Mouse (Mus musculus): Measurements from ENCODE around the gene Galm.
"Not testable (repeated sequence)": the region's sequence is repeated elsewhere in the genome, so short reads cannot be mapped to it uniquely, and the experiment has no call there.

Gene Galm

DNA sequence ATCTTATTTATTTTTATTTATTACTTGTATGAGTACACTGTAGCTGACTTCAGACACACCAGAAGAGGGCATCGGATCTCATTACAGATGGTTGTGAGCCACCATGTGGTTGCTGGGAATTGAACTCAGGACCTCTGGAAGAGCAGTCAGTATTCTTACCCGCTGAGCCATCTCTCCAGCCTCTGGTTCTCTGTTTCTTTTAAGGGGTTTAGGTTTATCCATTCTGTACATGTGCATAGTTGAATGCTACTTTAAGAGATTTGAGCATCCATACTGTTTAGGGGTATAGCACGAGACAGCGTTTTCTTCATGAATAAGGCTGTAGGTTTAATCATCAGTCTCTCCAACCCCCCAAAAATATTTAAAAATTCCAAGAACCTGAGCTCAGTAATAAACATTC, 86.7 kb downstream of the Galm start:
- DNase-seq (ENCODE audit: low spot score) = not testable (repeated sequence)

DNA sequence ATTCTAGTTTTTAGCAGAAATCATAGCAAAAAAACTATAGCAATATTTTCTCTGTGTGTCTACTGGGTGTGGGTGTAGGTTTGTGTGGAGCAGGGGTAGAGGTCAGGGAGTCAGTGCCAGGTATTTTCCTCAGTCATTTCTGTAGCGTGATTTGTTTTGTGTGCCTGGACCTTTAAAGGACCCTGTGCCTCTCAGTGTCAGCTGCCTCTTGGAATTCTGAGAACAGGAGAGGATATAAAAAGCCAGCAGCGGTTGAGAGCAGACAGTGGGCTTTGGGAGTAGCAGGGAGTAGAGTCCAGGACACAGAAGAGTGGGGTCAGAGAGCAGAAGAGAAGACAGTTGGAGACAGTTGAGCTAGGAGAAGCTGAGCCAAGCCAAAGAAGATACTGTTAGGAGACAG, 92.9 kb downstream of the Galm start:
- no peak for DNase-seq (ENCODE audit: low spot score)

DNA sequence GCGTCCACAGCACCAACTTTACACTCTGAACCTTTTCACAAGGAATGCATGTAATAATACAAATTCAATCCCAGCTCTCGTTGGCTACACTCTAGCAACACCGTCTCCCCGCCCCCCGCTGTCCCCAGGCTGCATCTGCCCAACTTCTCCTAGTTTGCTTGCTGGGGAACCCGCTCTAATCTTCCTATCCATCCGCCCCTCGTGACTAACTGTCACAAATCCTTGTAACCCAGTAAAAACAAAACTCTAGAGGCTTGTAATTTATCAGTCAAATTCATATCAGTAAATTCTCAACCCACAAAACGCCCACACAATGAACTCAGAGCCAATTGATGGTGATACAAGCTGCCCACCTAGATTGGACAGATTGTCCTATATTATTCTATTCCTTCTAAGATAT, 93.9 kb downstream of the Galm start:
- DNase-seq (ENCODE audit: low spot score) = no peak

DNA sequence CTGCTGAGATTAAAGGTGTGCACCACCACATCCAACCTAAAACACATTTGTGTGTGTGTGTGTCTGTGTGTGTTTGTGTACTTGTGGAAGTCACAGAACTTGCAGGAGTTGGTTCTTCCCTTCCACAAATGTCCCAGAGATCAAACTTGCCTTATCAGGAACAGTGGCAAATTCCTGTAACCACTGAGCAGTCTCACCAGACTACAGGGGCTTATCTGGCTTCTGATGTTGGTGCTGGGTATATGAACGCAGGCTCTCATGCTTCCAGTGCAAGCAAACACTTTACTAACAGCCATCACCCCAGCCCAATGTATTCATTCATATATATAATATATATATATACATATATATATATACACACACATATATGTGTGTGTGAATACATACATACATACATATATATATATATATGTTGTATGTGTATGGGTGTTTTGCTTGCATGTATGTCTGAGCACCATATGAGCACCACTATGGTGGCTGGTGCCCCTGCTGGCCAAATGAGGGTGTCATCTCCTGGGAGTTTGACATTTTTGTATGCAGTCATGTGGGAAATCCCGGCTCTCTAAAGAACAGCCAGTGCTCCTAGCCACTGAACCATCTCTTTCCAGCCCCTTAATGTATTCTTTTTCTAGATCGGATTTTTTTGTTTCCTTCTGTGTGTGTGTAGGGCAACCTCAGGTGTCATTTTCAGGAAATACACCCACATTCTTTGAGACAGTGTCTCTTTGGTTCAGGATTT, 94.8 kb downstream of the Galm start:
- DNase-seq (ENCODE audit: low spot score) = no peak

DNA sequence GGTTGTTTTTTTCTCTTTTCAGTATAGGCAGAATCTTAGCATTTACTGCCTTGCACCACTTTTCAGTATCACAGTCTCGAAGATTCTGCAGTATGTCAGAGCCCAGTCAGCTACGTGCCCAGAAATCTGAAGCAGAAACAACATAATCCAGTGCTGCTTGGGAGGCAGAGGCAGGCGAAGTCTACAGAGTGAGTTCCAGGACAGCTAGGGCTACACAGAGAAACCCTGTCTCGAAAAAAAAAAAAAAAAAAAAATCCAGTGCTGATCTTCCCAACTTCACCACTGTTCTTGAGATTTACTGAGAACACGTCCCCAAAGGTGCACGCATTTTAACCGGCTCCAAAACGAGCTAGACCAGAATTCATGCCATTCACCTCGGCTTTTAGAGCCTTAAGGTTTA, 96.6 kb downstream of the Galm start:
- no peak for DNase-seq (ENCODE audit: low spot score)

DNA sequence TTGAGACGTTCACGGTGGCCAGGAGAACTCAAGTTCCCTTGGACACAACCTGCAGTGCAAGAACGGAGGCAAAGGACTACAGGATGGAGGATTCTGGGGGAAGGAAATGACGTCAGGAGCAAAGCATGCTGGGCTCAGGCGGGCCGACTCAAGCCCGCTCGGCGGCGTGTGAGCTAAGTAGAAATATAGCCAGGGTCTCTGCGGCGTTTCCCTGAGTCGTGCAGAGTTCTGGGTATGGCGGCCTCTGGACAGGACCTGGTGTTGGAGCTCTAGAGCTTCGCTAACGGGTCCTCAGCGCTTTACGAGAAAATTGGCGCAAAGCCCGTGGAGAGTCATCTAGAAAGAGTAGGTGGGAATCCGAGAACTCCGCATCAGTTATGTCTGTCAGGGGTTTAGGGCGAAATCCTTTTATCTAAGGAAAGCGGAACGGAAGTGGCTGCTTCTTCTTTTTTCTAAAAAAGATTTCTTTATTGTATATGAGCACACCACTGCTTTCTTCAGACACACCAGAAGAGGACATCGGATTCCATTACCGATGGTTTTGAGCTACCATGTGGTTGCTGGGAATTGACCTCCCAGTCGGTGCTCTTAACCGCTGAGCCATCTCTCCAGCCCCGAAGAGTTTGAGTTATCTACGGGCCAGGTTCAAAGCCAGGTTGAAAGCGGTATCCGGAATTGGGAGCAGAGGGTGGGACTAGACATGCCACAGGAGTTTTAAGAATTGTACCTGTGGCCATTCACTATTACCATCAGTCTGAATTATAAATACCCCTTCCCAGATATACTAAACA, 97.2 kb downstream of the Galm start, which contains the start of gene Gemin6:
Gene Gemin6 (plus strand): TSS at position 116 of the 791 bp plus-strand sequence.
- peak; percentile 83 for DNase-seq (ENCODE audit: low spot score)

DNA sequence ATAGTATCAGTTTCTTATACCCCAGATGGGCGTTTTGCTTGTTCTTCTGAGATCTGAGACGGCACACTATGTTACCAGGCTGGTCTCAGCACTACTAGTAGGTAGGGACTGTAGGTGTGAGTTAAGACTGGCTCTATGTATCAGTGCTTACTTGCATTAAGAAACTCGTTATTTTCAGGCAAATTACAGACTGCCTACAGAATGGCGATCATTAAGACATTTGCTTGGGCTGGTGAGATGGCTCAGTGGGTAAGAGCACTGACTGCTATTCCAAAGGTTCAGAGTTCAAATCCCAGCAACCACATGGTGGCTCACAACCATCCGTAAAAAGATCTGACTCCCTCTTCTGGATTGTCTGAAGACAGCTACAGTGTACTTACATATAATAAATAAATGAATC, 97.9 kb downstream of the Galm start:
- not testable (repeated sequence) for DNase-seq (ENCODE audit: low spot score)

DNA sequence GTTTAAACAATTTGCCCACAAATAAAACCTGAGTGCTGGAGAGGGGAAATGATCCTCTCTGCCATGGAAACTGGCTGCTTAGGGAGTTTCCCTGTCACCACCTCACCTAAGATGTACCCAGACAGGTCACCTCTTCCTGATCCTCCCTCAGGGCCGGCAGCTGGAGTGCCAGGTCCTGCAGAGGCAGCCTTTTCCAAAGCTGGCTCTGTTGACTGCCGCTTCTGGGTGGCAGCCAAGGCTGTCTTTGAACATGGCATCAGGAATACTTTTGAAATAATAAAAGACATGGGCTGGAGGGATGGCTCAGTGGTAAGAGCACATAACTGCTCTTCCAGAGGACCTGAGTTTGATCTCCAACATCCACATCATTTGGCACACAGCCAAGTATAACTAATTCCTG, 102.1 kb downstream of the Galm start:
- DNase-seq (ENCODE audit: low spot score) = no peak

DNA sequence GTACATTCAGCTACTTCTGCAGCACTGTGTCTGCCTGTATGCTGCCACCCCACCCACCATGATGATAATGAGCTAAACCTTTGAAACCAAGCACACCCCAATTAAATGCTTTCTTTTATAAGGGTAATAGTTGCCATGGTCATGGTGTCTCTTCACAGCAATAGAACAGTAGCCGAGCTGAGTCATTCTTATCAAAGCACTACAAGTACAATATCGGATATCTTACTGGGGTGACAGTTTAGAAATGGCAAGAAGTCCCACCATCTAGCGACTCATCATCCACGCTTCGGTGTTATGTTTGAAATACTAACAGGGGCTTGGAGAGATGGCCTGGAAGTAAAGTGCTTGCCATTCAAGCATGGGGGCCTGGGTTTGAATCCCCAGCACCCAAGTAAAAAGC, 106.6 kb downstream of the Galm start:
- DNase-seq (ENCODE audit: low spot score) = no peak

DNA sequence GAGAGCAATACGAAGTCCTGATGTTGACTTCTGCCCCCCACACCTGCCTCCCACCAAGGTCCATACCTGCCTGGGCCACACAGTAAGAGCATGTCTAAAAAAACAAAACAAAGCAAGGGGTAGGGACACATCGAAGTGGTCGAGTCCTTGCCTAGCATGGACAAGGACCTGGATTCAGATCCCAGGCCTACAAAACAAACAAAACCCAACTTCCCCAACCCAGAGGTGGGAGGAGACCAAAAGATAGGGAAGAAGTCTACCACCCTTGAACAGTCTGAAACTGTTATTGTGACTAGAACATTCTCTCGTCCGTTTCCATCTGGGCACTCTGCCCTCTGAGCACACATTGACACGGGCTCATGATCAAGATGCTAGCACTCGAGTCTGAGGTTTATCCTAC, 107.1 kb downstream of the Galm start:
- DNase-seq (ENCODE audit: low spot score) = no peak

Measured in layer of hippocampus, adult 9-10 months (tissue).